Mouse (Mus musculus) urinary bladder, postnatal 36 days (tissue): ENCODE data around the gene Rasgef1b.

Experiments used
- DNase-seq, 2 experiments: peaks; one replicate each; pipeline ENCODE4 v3.0.0; 2022; ENCODE audit warnings: low spot score in 2 of 2, mixed read lengths in 1 of 2

The Rasgef1b gene

GRCm38 (mm10) chr5:99495354-99496156, 233.3 kb downstream of the Rasgef1b start:
- no peak for DNase-seq

GRCm38 (mm10) chr5:99493861-99494260, 235.0 kb downstream of the Rasgef1b start:
- DNase-seq, result no peak

GRCm38 (mm10) chr5:99493017-99493416, 235.8 kb downstream of the Rasgef1b start:
- DNase-seq, result no peak

GRCm38 (mm10) chr5:99488479-99489158, 240.2 kb downstream of the Rasgef1b start:
- no peak for DNase-seq

GRCm38 (mm10) chr5:99487009-99487858, 241.6 kb downstream of the Rasgef1b start:
- no peak for DNase-seq

- DNase-seq, result no peak
These were observed 245.7 kb downstream of the Rasgef1b start for GRCm38 (mm10) chr5:99483162-99483561.

- DNase-seq, result no peak
These were observed 246.3 kb downstream of the Rasgef1b start for GRCm38 (mm10) chr5:99482524-99482923.

- DNase-seq, result no peak
These were observed 246.8 kb downstream of the Rasgef1b start for GRCm38 (mm10) chr5:99482016-99482415.

GRCm38 (mm10) chr5:99480078-99481031, 248.5 kb downstream of the Rasgef1b start:
- no peak for DNase-seq

GRCm38 (mm10) chr5:99479263-99480077, 249.4 kb downstream of the Rasgef1b start:
- peak; percentile 49 to 54 for DNase-seq

GRCm38 (mm10) chr5:99478716-99479115, 250.1 kb downstream of the Rasgef1b start:
- no peak for DNase-seq

- no peak for DNase-seq
These were observed 251.4 kb downstream of the Rasgef1b start for GRCm38 (mm10) chr5:99477420-99477815.

- no peak for DNase-seq
These were observed 252.0 kb downstream of the Rasgef1b start for GRCm38 (mm10) chr5:99476640-99477419.

- no peak for DNase-seq
These were observed 256.1 kb downstream of the Rasgef1b start for GRCm38 (mm10) chr5:99472607-99473335.

GRCm38 (mm10) chr5:99471790-99472189, 257.1 kb downstream of the Rasgef1b start:
- DNase-seq, result no peak

GRCm38 (mm10) chr5:99470613-99471012, 258.3 kb downstream of the Rasgef1b start:
- no peak for DNase-seq

- DNase-seq, result no peak
These were observed 269.9 kb downstream of the Rasgef1b start for GRCm38 (mm10) chr5:99459007-99459406.

GRCm38 (mm10) chr5:99457291-99457690, 271.6 kb downstream of the Rasgef1b start:
- no peak for DNase-seq

- no peak for DNase-seq
These were observed 276.9 kb downstream of the Rasgef1b start for GRCm38 (mm10) chr5:99451939-99452338.
